Mouse (Mus musculus): ENCODE measurements around the gene Cat.

- no peak for TF ChIP-seq POLR2A (IDR thresholded peaks at IDR 0.05; ENCODE audit: borderline replicate concordance, low read depth, low read length)
- no peak for TF ChIP-seq CTCF (IDR thresholded peaks at IDR 0.05; ENCODE audit: low read depth, low read length)
These were observed 7.5 kb downstream of the Cat start for GRCm38 (mm10) chr2:103477456-103477855.

Data from bone marrow macrophage, adult 2 months (primary cell).